Mouse (Mus musculus) embryonic facial prominence, embryonic 11.5 days (tissue): Measurements from ENCODE around the gene Cmss1. TPM values are rescaled to one million over a fixed set of nuclear protein-coding genes. Genes with fewer than 3 reads are reported as not detected.
A peak's percentile ranks its signal among the peaks of the same experiment; 100 is the strongest.

ENCODE experiments used
- ATAC-seq: fragments of 200-750 bp; cut with Nextera tagmentation; replicated peaks from 2 replicates; pipeline ENCODE4 v1.8.0; 2017; ENCODE audit warnings: low read depth; ENCODE audit not compliant: insufficient number of reproducible peaks, low FRiP score, low TSS enrichment
- DNase-seq: peaks from one replicate; pipeline ENCODE4 v3.0.0-alpha.2; 2015; ENCODE audit warnings: low spot score
- H3K27ac ChIP-seq: fragments of 300-500 bp; sonication (generic); replicated peaks from 2 replicates; pipeline ENCODE4 v1.5.1; 2014; ENCODE audit warnings: mild to moderate bottlenecking, low read depth, low read length, control low read depth
- H3K27me3 ChIP-seq: fragments of 300-500 bp; sonication (generic); 2 replicates; pipeline ENCODE4 v1.6.1; 2014; ENCODE audit warnings: mild to moderate bottlenecking, low read length, moderate library complexity, mixed read lengths; ENCODE audit not compliant: control insufficient read depth, insufficient read depth
- H3K36me3 ChIP-seq: fragments of 300-500 bp; sonication (generic); replicated peaks from 2 replicates; pipeline ENCODE4 v1.6.1; 2014; ENCODE audit warnings: low read depth, mild to moderate bottlenecking, low read length, moderate library complexity, mixed read lengths; ENCODE audit not compliant: control insufficient read depth, insufficient read depth
- H3K4me1 ChIP-seq: fragments of 300-500 bp; sonication (generic); 2 replicates; pipeline ENCODE4 v1.6.1; 2014; ENCODE audit warnings: low read length, mixed read lengths; ENCODE audit not compliant: control insufficient read depth, insufficient read depth
- H3K4me2 ChIP-seq: fragments of 300-500 bp; sonication (generic); 2 replicates; pipeline ENCODE4 v1.6.1; 2014; ENCODE audit warnings: low read depth, mild to moderate bottlenecking, control low read depth, low read length, moderate library complexity
- H3K4me3 ChIP-seq: fragments of 300-500 bp; sonication (generic); 2 replicates; pipeline ENCODE4 v1.5.1; 2014; ENCODE audit warnings: low read depth, low read length, control low read depth
- H3K9ac ChIP-seq: fragments of 300-500 bp; sonication (generic); replicated peaks from 2 replicates; pipeline ENCODE4 v1.6.1; 2014; ENCODE audit warnings: mild to moderate bottlenecking, control low read depth, low read length
- H3K9me3 ChIP-seq: fragments of 300-500 bp; sonication (generic); replicated peaks from 2 replicates; pipeline ENCODE4 v1.6.1; 2016; ENCODE audit warnings: mild to moderate bottlenecking, low read length, inconsistent platforms, mixed read lengths; ENCODE audit not compliant: control insufficient read depth
- WGBS: fragments of 180-500 bp; shearing (Covaris S2); extraction: QIAGEN DNeasy Blood & Tissue Kit; methylation state at CpG from one replicate; pipeline ENCODE4 v1.1.7; 2014; 5-methylcytosine and 5-hydroxymethylcytosine counted together
- polyA plus RNA-seq: library from polyadenylated mRNA; unstranded; fragments of >200 nt; fragmentation: Nextera tagmentation; extraction: Ambion mirVana; gene quantifications from 2 replicates; pipeline ENCODE4 v1.2.1, GENCODE M21; 2014

Cmss1 gene
- polyA plus RNA-seq, 1 experiment from 2014 or later = 55.9 TPM

- Histone ChIP-seq H3K36me3 (no peaks in the 10 kb centered on the region), H3K9ac (no peak overlapping the region), H3K9me3 (no peaks in the 10 kb centered on the region), H3K27me3 (no peaks in the 10 kb centered on the region), H3K4me1 (no peaks in the 10 kb centered on the region), H3K27ac (no peak overlapping the region), H3K4me3 (no peak overlapping the region), H3K4me2 (no peak overlapping the region)
- DNase-seq (no peak), ATAC-seq (no peak)
- WGBS = 48% methylated on average over 2 of the region's 2 CpGs
These were observed 150.7 kb downstream of the Cmss1 start for GRCm38 (mm10) chr16:57456003-57456402.

GRCm38 (mm10) chr16:57455573-57455972 lies 151.1 kb downstream of the Cmss1 start:
- DNase-seq = no peak
- 84% methylated on average over 3 of the region's 3 CpGs for WGBS
- no peak for ATAC-seq
- H3K4me1 ChIP-seq = no peaks in the 10 kb centered on the region
- no peaks in the 10 kb centered on the region for H3K27me3 ChIP-seq
- no peaks in the 10 kb centered on the region for H3K9me3 ChIP-seq
- H3K4me2 ChIP-seq = no peak overlapping the region
- H3K4me3 ChIP-seq = no peak overlapping the region
- H3K36me3 ChIP-seq = no peaks in the 10 kb centered on the region
- H3K27ac ChIP-seq = no peak overlapping the region
- H3K9ac ChIP-seq = no peak overlapping the region

GRCm38 (mm10) chr16:57454106-57454763 lies 152.4 kb downstream of the Cmss1 start:
- Histone ChIP-seq H3K27me3 (no peaks in the 10 kb centered on the region), H3K4me1 (no peaks in the 10 kb centered on the region), H3K36me3 (no peaks in the 10 kb centered on the region), H3K9ac (no peak overlapping the region), H3K4me2 (no peak overlapping the region), H3K27ac (no peak overlapping the region), H3K4me3 (no peak overlapping the region), H3K9me3 (no peaks in the 10 kb centered on the region)
- peak; percentile 62; the same call in 1 of the 2 replicates for ATAC-seq
- DNase-seq = no peak
- 92% methylated on average over 8 of the region's 8 CpGs for WGBS

GRCm38 (mm10) chr16:57453009-57453408 lies 153.7 kb downstream of the Cmss1 start:
- DNase-seq (no peak), ATAC-seq (no peak)
- Histone ChIP-seq H3K27me3 (no peaks in the 10 kb centered on the region), H3K27ac (no peak overlapping the region), H3K9me3 (no peaks in the 10 kb centered on the region), H3K4me2 (no peak overlapping the region), H3K4me3 (no peak overlapping the region), H3K9ac (no peak overlapping the region), H3K36me3 (no peaks in the 10 kb centered on the region), H3K4me1 (no peaks in the 10 kb centered on the region)
- 76% methylated on average over 7 of the region's 7 CpGs for WGBS

GRCm38 (mm10) chr16:57445096-57446094 lies 161.3 kb downstream of the Cmss1 start:
- Histone ChIP-seq H3K9me3 (no peaks in the 10 kb centered on the region), H3K4me1 (no peaks in the 10 kb centered on the region), H3K36me3 (no peaks in the 10 kb centered on the region), H3K27ac (no peak overlapping the region), H3K9ac (no peak overlapping the region), H3K4me2 (no peak overlapping the region), H3K27me3 (no peaks in the 10 kb centered on the region), H3K4me3 (no peak overlapping the region)
- DNase-seq = no peak
- ATAC-seq = no peak
- 59% methylated on average over 10 of the region's 10 CpGs for WGBS

- no peak overlapping the region for H3K4me3 ChIP-seq
- ATAC-seq = no peak
- H3K4me1 ChIP-seq = no peaks in the 10 kb centered on the region
- no peaks in the 10 kb centered on the region for H3K36me3 ChIP-seq
- no peak for DNase-seq
- no peaks in the 10 kb centered on the region for H3K27me3 ChIP-seq
- 85% methylated on average over 10 of the region's 10 CpGs for WGBS
- H3K27ac ChIP-seq = no peak overlapping the region
- no peak overlapping the region for H3K4me2 ChIP-seq
- no peaks in the 10 kb centered on the region for H3K9me3 ChIP-seq
- no peak overlapping the region for H3K9ac ChIP-seq
These were observed 165.8 kb downstream of the Cmss1 start for GRCm38 (mm10) chr16:57440706-57441437.

DNA sequence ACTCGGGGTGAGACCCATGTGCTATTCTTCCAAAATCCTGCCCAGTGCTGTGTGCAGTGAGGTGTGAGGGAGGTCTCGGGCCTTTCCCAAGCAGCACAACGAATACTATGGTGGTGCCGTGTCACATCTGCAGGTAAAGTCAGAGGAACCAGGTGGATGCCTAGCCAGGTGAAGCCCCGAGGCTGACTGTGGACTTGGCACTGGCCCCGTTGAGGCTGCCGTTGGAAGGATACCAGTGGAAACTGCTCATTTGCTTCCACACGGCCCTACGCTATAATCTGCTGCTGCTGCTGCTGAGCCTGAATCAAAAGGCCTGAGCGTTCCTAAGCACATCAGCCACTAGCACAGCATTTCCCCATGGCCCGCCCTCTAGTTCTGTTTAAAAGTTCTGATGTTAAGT lies 167.5 kb downstream of the Cmss1 start:
- ATAC-seq = no peak

More for the DNA sequence above, 167.5 kb downstream of the Cmss1 start:
- Histone ChIP-seq H3K4me3 (no peak overlapping the region), H3K27me3 (no peaks in the 10 kb centered on the region), H3K9ac (no peak overlapping the region), H3K4me2 (no peak overlapping the region), H3K9me3 (no peaks in the 10 kb centered on the region), H3K36me3 (no peaks in the 10 kb centered on the region), H3K4me1 (no peaks in the 10 kb centered on the region), H3K27ac (no peak overlapping the region)
- WGBS = 90% methylated on average over 11 of the region's 11 CpGs
- no peak for DNase-seq
